Mouse (Mus musculus) embryonic facial prominence, embryonic 13.5 days (tissue): ENCODE results near the gene Plekhm3. TPM values are rescaled to one million over a fixed set of nuclear protein-coding genes. Genes with fewer than 3 reads are reported as not detected.
A peak's percentile ranks its signal among the peaks of the same experiment; 100 is the strongest.

Source experiments
- ATAC-seq: fragments of 200-750 bp; cut with Nextera tagmentation; 2 replicates; pipeline ENCODE4 v1.8.0; 2017; ENCODE audit warnings: low read depth; ENCODE audit not compliant: insufficient number of reproducible peaks, insufficient read depth, low FRiP score, low TSS enrichment
- H3K27ac ChIP-seq: fragments of 300-500 bp; sonication (generic); 2 replicates; pipeline ENCODE4 v1.5.1; 2015; ENCODE audit warnings: moderate library complexity, mild to moderate bottlenecking, inconsistent platforms
- H3K27me3 ChIP-seq: fragments of 300-500 bp; sonication (generic); 2 replicates; pipeline ENCODE4 v1.6.1; 2015; ENCODE audit warnings: mild to moderate bottlenecking, inconsistent platforms
- H3K36me3 ChIP-seq: fragments of 300-500 bp; sonication (generic); 2 replicates; pipeline ENCODE4 v1.6.1; 2015; ENCODE audit warnings: mild to moderate bottlenecking, inconsistent platforms
- H3K4me1 ChIP-seq: fragments of 300-500 bp; sonication (generic); 2 replicates; pipeline ENCODE4 v1.6.1; 2015; ENCODE audit warnings: inconsistent platforms
- H3K4me2 ChIP-seq: fragments of 300-500 bp; sonication (generic); 2 replicates; pipeline ENCODE4 v1.6.1; 2015; ENCODE audit warnings: moderate library complexity, mild to moderate bottlenecking, inconsistent platforms
- H3K4me3 ChIP-seq: fragments of 300-500 bp; sonication (generic); 2 replicates; pipeline ENCODE4 v1.5.1; 2015; ENCODE audit warnings: mild to moderate bottlenecking, inconsistent platforms
- H3K9ac ChIP-seq: fragments of 300-500 bp; sonication (generic); 2 replicates; pipeline ENCODE4 v1.6.1; 2015; ENCODE audit warnings: mild to moderate bottlenecking, inconsistent platforms
- H3K9me3 ChIP-seq: fragments of 300-500 bp; sonication (generic); 2 replicates; pipeline ENCODE4 v1.6.1; 2016; ENCODE audit warnings: inconsistent platforms
- WGBS: fragments of 180-500 bp; shearing (Covaris S2); methylation state at CpG from one replicate; pipeline ENCODE4 v1.1.7; 2015; ENCODE audit warnings: mixed read lengths; 5-methylcytosine and 5-hydroxymethylcytosine counted together
- polyA plus RNA-seq: library from polyadenylated mRNA; unstranded; fragments of >200 nt; fragmentation: Nextera tagmentation; extraction: Ambion mirVana; gene quantifications from 2 replicates; pipeline ENCODE4 v1.2.1, GENCODE M21; 2015

Gene Plekhm3
- polyA plus RNA-seq, 1 experiment from 2014 or later: 8.7 TPM

- Histone ChIP-seq H3K27me3 (no peaks in the 10 kb centered on the region), H3K4me3 (no peak overlapping the region), H3K9ac (no peak overlapping the region), H3K9me3 (no peaks in the 10 kb centered on the region), H3K27ac (no peak overlapping the region), H3K4me2 (no peak overlapping the region), H3K36me3 (no peaks in the 10 kb centered on the region), H3K4me1 (no peaks in the 10 kb centered on the region)
- ATAC-seq: no peak
- 81% methylated on average over 3 of the region's 3 CpGs for WGBS
Observed at GRCm38 (mm10) chr1:64899763-64900162, 56.9 kb downstream of the Plekhm3 start.

DNA sequence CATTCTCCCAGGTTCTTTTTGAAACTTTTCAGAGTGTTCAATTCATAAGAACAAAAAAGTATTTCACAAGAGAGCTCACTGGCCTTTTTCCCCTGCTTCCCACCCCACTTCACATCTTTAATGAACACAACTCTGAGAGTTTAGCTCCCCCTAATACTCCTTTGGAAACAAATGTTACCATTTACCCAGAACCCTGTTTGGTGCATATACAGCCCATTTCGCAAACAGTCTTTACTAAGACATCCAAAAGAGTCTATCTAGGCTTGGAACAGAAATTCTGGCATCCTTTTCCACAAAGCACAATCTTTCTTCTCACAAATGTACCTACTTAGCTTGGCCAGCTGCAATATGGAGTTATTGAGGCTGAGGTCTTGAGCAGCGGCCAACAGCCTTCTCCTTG, 59.1 kb downstream of the Plekhm3 start:
- Histone ChIP-seq H3K4me1 (no peaks in the 10 kb centered on the region), H3K9me3 (no peaks in the 10 kb centered on the region), H3K9ac (no peak overlapping the region), H3K27ac (no peak overlapping the region), H3K36me3 (no peaks in the 10 kb centered on the region), H3K27me3 (no peaks in the 10 kb centered on the region), H3K4me2 (no peak overlapping the region), H3K4me3 (no peak overlapping the region)
- 95% methylated on average over 2 of the region's 2 CpGs for WGBS
- no peak for ATAC-seq

DNA sequence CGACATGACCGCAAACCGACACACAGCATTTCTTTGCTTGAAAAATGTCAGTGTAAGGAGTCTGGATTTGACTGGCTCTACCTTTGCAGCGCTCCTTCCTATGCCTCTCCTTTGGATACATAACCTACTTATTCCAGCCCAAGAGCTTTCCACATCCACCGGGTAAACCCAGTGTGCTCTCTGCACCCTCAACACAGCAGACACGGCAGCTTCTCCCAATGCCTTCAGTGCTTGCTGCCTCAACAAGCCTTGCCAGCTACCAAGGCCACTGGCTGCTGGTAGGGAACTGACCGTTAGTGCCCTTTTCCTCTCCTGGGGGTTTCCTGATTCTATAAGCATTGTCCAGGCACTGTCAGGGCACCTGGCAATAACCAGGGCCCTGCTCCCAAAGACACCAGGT, 62.8 kb downstream of the Plekhm3 start:
- no peak overlapping the region for H3K4me2 ChIP-seq
- ATAC-seq: no peak
- no peaks in the 10 kb centered on the region for H3K27me3 ChIP-seq
- H3K9ac ChIP-seq: no peak overlapping the region
- H3K36me3 ChIP-seq: no peaks in the 10 kb centered on the region
- H3K9me3 ChIP-seq: no peaks in the 10 kb centered on the region
- no peaks in the 10 kb centered on the region for H3K4me1 ChIP-seq
- whole genome bisulfite sequencing: 86% methylated on average over 7 of the region's 7 CpGs
- no peak overlapping the region for H3K4me3 ChIP-seq
- no peak overlapping the region for H3K27ac ChIP-seq

GRCm38 (mm10) chr1:64891332-64891731, 65.3 kb downstream of the Plekhm3 start:
- Histone ChIP-seq H3K27ac (no peak overlapping the region), H3K4me3 (no peak overlapping the region), H3K27me3 (no peaks in the 10 kb centered on the region), H3K9me3 (no peaks in the 10 kb centered on the region), H3K4me1 (no peaks in the 10 kb centered on the region), H3K36me3 (no peaks in the 10 kb centered on the region), H3K9ac (no peak overlapping the region), H3K4me2 (no peak overlapping the region)
- 34% methylated on average over 4 of the region's 4 CpGs for WGBS
- no peak for ATAC-seq

GRCm38 (mm10) chr1:64887502-64888203, 69.0 kb downstream of the Plekhm3 start:
- H3K9me3 ChIP-seq: no peaks in the 10 kb centered on the region
- H3K4me1 ChIP-seq: peaks cover 25% of the 10 kb centered on the region
- no peak overlapping the region for H3K9ac ChIP-seq
- 77% methylated on average over 2 of the region's 2 CpGs for WGBS
- H3K36me3 ChIP-seq: no peaks in the 10 kb centered on the region
- H3K4me3 ChIP-seq: no peak overlapping the region
- no peak for ATAC-seq
- H3K27ac ChIP-seq: no peak overlapping the region
- H3K27me3 ChIP-seq: no peaks in the 10 kb centered on the region
- H3K4me2 ChIP-seq: no peak overlapping the region

GRCm38 (mm10) chr1:64886718-64887117, 69.9 kb downstream of the Plekhm3 start:
- no peak for ATAC-seq
- no peaks in the 10 kb centered on the region for H3K36me3 ChIP-seq
- H3K4me1 ChIP-seq: peaks cover 25% of the 10 kb centered on the region
- no peaks in the 10 kb centered on the region for H3K27me3 ChIP-seq
- H3K9me3 ChIP-seq: no peaks in the 10 kb centered on the region
- 91% methylated on average over 6 of the region's 6 CpGs for WGBS
- H3K4me3 ChIP-seq: no peak overlapping the region
- no peak overlapping the region for H3K4me2 ChIP-seq
- H3K27ac ChIP-seq: no peak overlapping the region
- H3K9ac ChIP-seq: no peak overlapping the region

- Histone ChIP-seq H3K4me2 (no peak overlapping the region), H3K9me3 (no peaks in the 10 kb centered on the region), H3K4me3 (no peak overlapping the region), H3K27ac (no peak overlapping the region), H3K9ac (no peak overlapping the region), H3K36me3 (no peaks in the 10 kb centered on the region), H3K4me1 (peaks cover 25% of the 10 kb centered on the region), H3K27me3 (no peaks in the 10 kb centered on the region)
- no peak for ATAC-seq
- 71% methylated on average over 3 of the region's 3 CpGs for WGBS
Observed at GRCm38 (mm10) chr1:64885328-64885727, 71.3 kb downstream of the Plekhm3 start.

DNA sequence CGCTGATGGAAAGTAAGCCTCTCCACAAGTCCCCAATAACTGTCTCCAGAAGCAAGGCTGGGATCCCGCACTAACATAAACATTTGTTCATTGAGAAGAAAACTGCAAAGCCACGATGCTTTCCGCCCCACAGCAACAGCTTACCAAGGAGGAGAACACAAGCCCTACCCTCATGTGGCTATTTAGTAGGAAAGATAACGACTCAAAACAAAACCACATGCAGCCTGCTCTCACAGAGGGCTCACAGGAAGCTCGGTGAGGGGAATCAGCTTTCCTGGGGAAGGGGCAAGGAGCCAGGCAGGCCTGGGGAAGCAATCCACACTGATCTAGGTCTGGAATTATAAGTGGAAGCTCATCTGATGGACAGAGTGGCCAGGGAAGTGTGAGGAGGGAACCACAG, 72.6 kb downstream of the Plekhm3 start:
- Histone ChIP-seq H3K4me2 (no peak overlapping the region), H3K4me3 (no peak overlapping the region), H3K9me3 (no peaks in the 10 kb centered on the region), H3K9ac (no peak overlapping the region; the same call in 1 of the 2 replicates), H3K27me3 (no peaks in the 10 kb centered on the region), H3K36me3 (no peaks in the 10 kb centered on the region), H3K27ac (peak overlapping the region; percentile 24; the same call in 1 of the 2 replicates), H3K4me1 (peaks cover 25% of the 10 kb centered on the region)
- ATAC-seq: 0 out of 2 replicates have a peak, but pooled peaks have one; percentile 48
- 11% methylated on average over 6 of the region's 6 CpGs for WGBS

GRCm38 (mm10) chr1:64880613-64881012, 76.0 kb downstream of the Plekhm3 start:
- ATAC-seq: no peak
- Histone ChIP-seq H3K4me3 (no peak overlapping the region), H3K4me2 (no peak overlapping the region), H3K36me3 (0 out of 2 replicates have a peak, but pooled peaks cover 5% of the 10 kb centered on the region), H3K27me3 (no peaks in the 10 kb centered on the region), H3K9ac (no peak overlapping the region), H3K27ac (no peak overlapping the region), H3K9me3 (no peaks in the 10 kb centered on the region), H3K4me1 (peaks cover 25% of the 10 kb centered on the region)
- 80% methylated on average over 3 of the region's 3 CpGs for WGBS

GRCm38 (mm10) chr1:64878795-64879240, 77.8 kb downstream of the Plekhm3 start:
- no peaks in the 10 kb centered on the region for H3K27me3 ChIP-seq
- no peak overlapping the region for H3K9ac ChIP-seq
- H3K27ac ChIP-seq: no peak overlapping the region
- no peak for ATAC-seq
- no peaks in the 10 kb centered on the region for H3K9me3 ChIP-seq
- 0 out of 2 replicates have a peak, but pooled peaks cover 5% of the 10 kb centered on the region for H3K36me3 ChIP-seq
- no peak overlapping the region for H3K4me3 ChIP-seq
- H3K4me2 ChIP-seq: no peak overlapping the region
- WGBS: 65% methylated on average over 12 of the region's 12 CpGs
- peaks cover 9% of the 10 kb centered on the region for H3K4me1 ChIP-seq

DNA sequence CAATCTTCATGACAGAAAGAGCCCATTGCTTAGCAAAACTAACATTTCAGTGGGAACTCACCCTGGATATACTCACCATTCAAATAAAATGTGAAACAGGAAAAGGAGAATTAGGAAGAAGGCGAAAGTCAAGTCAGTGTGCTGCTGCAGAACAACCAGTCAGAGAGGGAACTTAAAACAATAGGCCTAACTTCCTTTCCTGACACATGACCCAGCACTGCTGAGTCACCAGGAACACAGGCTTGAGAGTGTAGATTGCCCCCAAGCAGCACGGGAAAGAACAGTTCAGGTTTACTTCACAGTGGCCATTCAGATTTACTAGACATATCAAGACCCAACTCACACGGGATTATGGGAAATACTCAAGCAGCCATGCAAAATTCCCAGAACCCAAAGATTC, 80.3 kb downstream of the Plekhm3 start:
- H3K36me3 ChIP-seq: 0 out of 2 replicates have a peak, but pooled peaks cover 5% of the 10 kb centered on the region
- no peak overlapping the region for H3K4me3 ChIP-seq
- no peaks in the 10 kb centered on the region for H3K4me1 ChIP-seq
- no peak for ATAC-seq
- H3K9me3 ChIP-seq: no peaks in the 10 kb centered on the region
- no peak overlapping the region for H3K4me2 ChIP-seq
- no peak overlapping the region for H3K9ac ChIP-seq
- H3K27me3 ChIP-seq: no peaks in the 10 kb centered on the region
- WGBS: 53% methylated on average over 3 of the region's 3 CpGs
- no peak overlapping the region for H3K27ac ChIP-seq

GRCm38 (mm10) chr1:64875712-64876111, 80.9 kb downstream of the Plekhm3 start:
- Histone ChIP-seq H3K4me1 (no peaks in the 10 kb centered on the region), H3K9ac (no peak overlapping the region), H3K4me2 (no peak overlapping the region), H3K27ac (no peak overlapping the region), H3K36me3 (0 out of 2 replicates have a peak, but pooled peaks cover 5% of the 10 kb centered on the region), H3K27me3 (no peaks in the 10 kb centered on the region), H3K4me3 (no peak overlapping the region), H3K9me3 (no peaks in the 10 kb centered on the region)
- 79% methylated on average over 5 of the region's 5 CpGs for WGBS
- no peak for ATAC-seq
